Mouse (Mus musculus) A20 (cell line): ENCODE measurements at regions not wholly inside any gene's neighbourhood (a gene's known extent, or its start where the extent isn't known, plus 50 kb on each side); places are given as distances from the start of the nearest gene placed in this dataset.

Experiments used
- DNase-seq: peaks from one replicate; pipeline ENCODE4 v3.0.0-alpha.2; 2011; ENCODE audit warnings: low read depth, low spot score

DNA sequence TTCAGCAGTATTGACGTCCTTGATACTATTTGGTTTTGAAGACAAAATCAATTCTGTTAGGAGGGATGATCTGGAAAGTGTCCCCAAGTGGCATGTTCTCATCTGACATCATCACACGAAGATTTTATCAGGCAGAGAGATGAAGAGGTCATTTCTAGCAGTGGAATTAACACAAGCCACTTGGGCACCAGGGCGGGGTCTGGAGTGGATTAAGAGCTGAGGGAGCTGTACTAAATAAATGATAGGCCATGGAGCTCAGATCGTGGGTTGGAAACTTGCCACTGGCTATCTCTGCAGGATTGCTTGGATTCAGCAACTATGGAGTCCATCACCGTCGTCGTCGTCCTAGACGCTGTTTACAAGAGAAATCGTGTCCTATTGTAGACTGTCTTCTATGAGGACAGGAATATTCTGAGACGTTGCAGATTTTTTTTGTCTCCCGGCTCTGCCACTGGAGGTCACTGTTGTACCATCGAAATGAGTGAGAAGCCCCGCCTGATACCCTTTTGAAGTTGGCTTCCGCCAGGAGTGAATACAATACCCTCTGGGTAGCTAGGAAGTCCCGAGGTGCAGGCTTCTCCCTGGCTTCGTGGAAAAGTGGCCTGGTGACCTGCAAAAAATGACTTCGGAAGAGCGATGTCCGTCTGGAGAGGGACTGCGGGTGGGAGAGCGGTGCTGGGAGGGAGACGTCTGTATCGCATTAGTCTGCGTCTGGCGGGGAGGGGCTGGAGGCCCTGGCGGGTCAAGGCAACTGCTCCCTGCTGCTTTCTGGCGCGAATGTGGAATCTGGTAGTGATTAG is 67.1 kb upstream of the Ubash3b start:
- peak; percentile 74 for DNase-seq

GRCm38 (mm10) chr9:41223406-41223805 is 61.9 kb upstream of the Ubash3b start:
- no peak for DNase-seq

GRCm38 (mm10) chr9:41222346-41223015 is 61.0 kb upstream of the Ubash3b start:
- DNase-seq: no peak

DNA sequence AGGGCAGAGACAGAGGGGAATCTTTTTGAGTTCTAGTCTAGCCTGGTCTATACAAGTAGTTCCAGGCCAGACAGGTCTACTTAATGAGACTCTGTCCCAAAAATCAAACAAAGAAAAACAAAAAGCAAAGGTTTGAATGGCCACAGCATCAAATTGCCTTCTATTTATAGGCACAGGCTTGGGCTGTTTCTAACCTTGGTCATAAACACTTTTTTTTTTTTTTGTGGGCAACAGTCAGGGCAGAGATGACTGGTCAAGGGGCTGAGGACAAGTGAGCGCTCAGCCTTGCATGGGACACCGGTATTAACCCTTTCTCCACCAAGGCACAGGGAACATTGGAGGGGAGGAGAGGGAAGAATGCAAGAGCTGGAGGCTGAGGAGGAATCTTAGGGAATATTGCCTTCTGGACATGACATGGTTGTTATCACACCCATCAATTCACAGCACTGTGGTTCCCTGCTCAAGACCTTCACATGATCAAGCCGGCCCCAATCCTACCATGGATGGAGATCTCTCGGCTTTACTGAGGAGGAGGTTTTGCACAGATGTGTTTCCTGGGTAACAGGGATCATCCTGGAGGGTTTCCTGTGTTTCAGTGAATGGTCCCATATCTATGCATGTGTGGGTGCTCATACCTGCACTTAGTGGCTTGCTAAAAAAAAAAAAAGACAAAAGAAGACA is 59.8 kb upstream of the Ubash3b start:
- DNase-seq: no peak

- no peak for DNase-seq
Observed at GRCm38 (mm10) chr9:41220105-41220669, 58.7 kb upstream of the Ubash3b start.

DNA sequence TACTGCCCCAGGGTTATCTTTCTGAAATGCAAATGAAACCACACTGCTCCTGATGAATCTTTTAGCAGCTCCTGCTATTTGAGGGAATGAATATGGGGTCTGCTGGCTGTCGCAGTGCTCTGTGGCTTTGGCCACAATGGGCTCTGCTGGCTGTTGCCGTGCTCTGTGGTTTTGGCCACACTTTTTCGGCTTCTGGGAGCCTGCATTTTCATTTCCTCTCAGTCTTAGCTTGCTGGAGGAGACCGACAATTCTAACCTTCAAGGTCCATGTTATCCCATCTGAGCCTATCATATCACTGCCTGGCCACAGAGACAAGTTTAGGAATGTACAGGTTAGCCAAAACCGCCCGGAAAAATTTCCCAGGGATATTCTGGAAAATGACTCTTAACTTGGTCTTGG is 57.2 kb upstream of the Ubash3b start:
- peak; percentile 61 for DNase-seq

DNA sequence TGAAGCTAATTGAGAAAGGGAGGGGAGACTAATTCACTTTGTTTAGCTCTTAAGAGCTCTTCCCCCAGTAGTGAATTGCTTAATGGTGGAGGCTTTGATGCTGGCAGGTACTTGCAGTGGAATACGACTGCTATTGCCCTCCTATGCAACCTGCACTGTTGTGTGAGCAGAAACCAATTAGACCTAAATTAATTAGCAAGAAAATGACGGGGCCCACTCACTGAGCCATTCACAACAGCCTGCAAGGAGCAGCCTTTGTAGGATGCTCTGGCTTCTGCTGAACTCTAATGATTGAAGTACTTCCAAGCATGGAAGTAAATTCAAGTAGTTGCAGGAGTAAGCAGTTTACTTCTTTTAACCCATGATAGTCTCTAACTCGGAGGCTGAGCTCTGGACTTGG is 54.8 kb upstream of the Ubash3b start:
- no peak for DNase-seq

DNA sequence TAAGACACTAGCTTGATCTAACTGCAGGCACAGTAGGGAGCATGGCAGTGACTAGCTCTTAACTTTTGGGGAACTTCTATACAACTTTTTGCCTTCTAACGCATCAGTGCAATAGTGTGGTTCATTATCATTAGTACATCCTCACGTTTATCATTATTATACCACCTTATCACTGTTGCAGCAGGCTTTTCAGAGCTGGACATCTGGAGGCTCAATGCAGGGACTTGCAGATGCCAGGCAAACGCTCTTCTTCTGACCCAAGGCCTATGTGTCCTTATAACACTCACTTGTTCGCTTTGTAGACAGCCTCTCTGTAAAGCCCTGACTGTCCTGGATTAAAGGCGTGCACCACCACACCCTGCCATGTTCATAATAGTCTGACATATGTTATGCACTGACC is 53.5 kb upstream of the Ubash3b start:
- no peak for DNase-seq

- DNase-seq: peak; percentile 51
Observed at GRCm38 (mm10) chr9:41212943-41213529, 51.5 kb upstream of the Ubash3b start.

- peak; percentile 69 for DNase-seq
Observed at GRCm38 (mm10) chr9:41212303-41212901, 50.9 kb upstream of the Ubash3b start.

DNA sequence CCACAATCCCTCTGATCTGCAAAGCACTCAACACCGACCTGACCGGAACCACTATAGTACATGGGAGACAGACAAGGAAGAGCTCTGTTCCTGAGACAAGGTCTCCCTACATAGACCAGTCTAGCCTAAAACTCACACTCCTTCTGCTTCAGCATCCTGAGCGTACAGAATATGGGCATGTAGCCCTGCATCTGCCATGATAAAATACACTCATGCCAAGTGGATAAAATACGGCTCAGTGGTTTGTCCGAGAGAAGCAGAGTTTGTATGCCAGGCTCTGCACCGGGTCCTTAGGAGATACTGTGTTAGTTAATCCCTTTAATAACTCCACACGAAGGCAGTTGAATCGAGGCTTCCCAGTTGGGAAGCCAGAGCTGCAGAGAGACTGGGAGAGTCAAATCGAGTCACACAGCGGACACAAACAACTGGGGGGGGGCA is 50.4 kb upstream of the Ubash3b start:
- DNase-seq: no peak
